Mouse (Mus musculus) forebrain, postnatal 0 days (tissue): ENCODE results near the gene Rprd1b. TPM values are rescaled to one million over a fixed set of nuclear protein-coding genes. Genes with fewer than 3 reads are reported as not detected.

Experiments
- ATAC-seq: fragments of 200-750 bp; cut with Nextera tagmentation; 2 replicates; pipeline ENCODE4 v1.8.0; 2017; ENCODE audit warnings: mild to moderate bottlenecking, moderate library complexity
- DNase-seq: peaks from one replicate; pipeline ENCODE4 v3.0.0-alpha.2; 2015
- H3K27ac ChIP-seq: fragments of 300-500 bp; sonication (generic); 2 replicates; pipeline ENCODE4 v1.5.1; 2014; ENCODE audit warnings: low read depth, mild to moderate bottlenecking, antibody characterized with exemption, low read length, moderate library complexity, mixed read lengths
- H3K27me3 ChIP-seq: fragments of 300-500 bp; sonication (generic); 2 replicates; pipeline ENCODE4 v1.6.1; 2014; ENCODE audit warnings: mild to moderate bottlenecking, low read length, mixed read lengths; ENCODE audit not compliant: insufficient read depth
- H3K36me3 ChIP-seq: fragments of 300-500 bp; sonication (generic); 2 replicates; pipeline ENCODE4 v1.6.1; 2014; ENCODE audit warnings: mild to moderate bottlenecking, moderate library complexity; ENCODE audit not compliant: insufficient read depth
- H3K4me1 ChIP-seq: fragments of 300-500 bp; sonication (generic); 2 replicates; pipeline ENCODE4 v1.6.1; 2014; ENCODE audit warnings: antibody characterized with exemption; ENCODE audit not compliant: insufficient read depth
- H3K4me2 ChIP-seq: fragments of 300-500 bp; sonication (generic); 2 replicates; pipeline ENCODE4 v1.6.1; 2014; ENCODE audit warnings: low read depth, mild to moderate bottlenecking, moderate library complexity
- H3K4me3 ChIP-seq: fragments of 300-500 bp; sonication (generic); 2 replicates; pipeline ENCODE4 v1.5.1; 2014; ENCODE audit warnings: low read depth, low read length, mixed read lengths
- H3K9ac ChIP-seq: fragments of 300-500 bp; sonication (generic); 2 replicates; pipeline ENCODE4 v1.6.1; 2014; ENCODE audit warnings: mild to moderate bottlenecking
- H3K9me3 ChIP-seq: fragments of 300-500 bp; sonication (generic); 2 replicates; pipeline ENCODE4 v1.6.1; 2016; ENCODE audit warnings: low read length
- CTCF ChIP-seq: sonication (generic); IDR thresholded peaks from 2 replicates; pipeline ENCODE4 v1.5.1; 2016; ENCODE audit warnings: antibody characterized with exemption, control low read depth, low read depth
- whole genome bisulfite sequencing: fragments of 180-500 bp; shearing (Covaris S2); extraction: QIAGEN DNeasy Blood & Tissue Kit; methylation state at CpG from one replicate; pipeline ENCODE4 v1.1.7; 2014; 5-methylcytosine and 5-hydroxymethylcytosine counted together
- polyA plus RNA-seq: library from polyadenylated mRNA; unstranded; fragments of >200 nt; fragmentation: Nextera tagmentation; extraction: Ambion mirVana; gene quantifications from 2 replicates; pipeline ENCODE4 v1.2.1, GENCODE M21; 2015
- total RNA-seq: library from RNA; depleted of rRNA; stranded (reverse); fragments of >200 nt; gene quantifications from 2 replicates; pipeline ENCODE4 v1.2.3, GENCODE M21; 2014

Rprd1b gene
- total and polyA plus RNA-seq, 2 experiments from 2014 or later = 18.8 to 61.3 TPM

DNA sequence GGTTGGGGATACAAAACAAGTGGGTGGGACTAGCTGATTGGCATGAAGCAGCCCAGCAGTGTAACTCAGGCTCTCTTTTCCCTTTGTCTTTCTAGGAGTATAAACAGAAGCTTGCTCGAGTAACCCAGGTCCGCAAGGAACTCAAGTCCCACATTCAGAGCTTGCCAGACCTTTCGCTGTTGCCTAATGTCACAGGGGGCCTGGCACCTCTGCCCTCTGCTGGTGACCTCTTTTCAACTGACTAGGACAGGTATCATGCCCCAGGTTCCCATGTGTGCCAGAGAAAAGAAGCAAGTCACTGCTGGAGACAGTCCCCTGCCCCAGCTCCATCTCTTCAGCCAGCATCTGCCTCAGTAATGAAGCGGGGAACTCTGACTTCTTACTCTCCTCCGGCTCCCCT is 46.5 kb downstream of the Rprd1b start:
- no peak for TF ChIP-seq CTCF
- Histone ChIP-seq H3K27ac (no peak overlapping the region), H3K9ac (no peak overlapping the region), H3K9me3 (no peaks in the 10 kb centered on the region), H3K4me3 (no peak overlapping the region), H3K4me2 (no peak overlapping the region), H3K27me3 (no peaks in the 10 kb centered on the region), H3K4me1 (no peaks in the 10 kb centered on the region), H3K36me3 (peaks cover 53% of the 10 kb centered on the region)
- ATAC-seq (no peak), DNase-seq (no peak)
- 80% methylated on average over 5 of the region's 5 CpGs for WGBS

DNA sequence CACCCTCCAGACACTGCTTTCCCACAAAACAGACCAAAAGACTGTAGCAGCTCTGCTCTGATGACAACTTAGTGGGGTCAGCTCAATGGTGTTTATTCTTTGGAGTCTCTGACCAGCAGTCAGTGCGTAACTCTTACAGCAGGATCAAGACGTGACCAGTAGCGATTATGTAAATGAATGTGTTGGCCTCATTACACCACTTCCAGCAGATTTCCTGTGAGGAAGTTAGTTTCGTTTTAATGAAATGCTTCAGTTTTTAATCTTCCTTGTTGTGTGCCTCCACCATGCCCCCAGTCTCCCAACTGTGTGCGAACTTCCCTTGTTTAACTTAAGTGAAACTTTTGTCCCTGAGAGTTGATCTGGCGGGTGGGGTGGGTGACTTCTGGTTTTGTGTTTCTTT is 48.4 kb downstream of the Rprd1b start:
- no peak overlapping the region for H3K9ac ChIP-seq
- no peak overlapping the region for H3K27ac ChIP-seq
- WGBS = 78% methylated on average over 6 of the region's 6 CpGs
- no peaks in the 10 kb centered on the region for H3K27me3 ChIP-seq
- no peak overlapping the region for H3K4me2 ChIP-seq
- ATAC-seq (no peak), DNase-seq (no peak)
- H3K4me3 ChIP-seq = no peak overlapping the region
- no peaks in the 10 kb centered on the region for H3K9me3 ChIP-seq
- no peaks in the 10 kb centered on the region for H3K4me1 ChIP-seq
- H3K36me3 ChIP-seq = peaks cover 44% of the 10 kb centered on the region
- no peak for TF ChIP-seq CTCF

DNA sequence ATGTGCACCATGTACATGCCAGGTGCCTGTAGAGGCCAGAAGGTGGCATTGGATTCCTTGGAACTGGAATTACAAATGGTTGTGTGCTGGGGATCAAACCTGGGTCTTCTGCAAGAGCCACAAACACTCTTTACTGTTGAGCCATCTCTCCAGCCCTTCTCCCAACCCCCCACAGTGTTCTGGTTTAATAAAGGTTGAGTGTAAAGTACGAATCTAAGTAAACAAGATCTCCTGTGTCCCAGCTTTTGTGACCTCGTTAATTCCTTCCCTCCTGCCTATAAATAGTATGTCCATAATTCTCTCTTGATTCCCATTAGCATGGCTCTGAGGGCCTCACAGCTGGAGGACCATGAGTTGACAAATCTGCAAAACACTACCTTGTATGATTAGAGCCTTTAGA is 49.7 kb downstream of the Rprd1b start:
- Histone ChIP-seq H3K4me3 (no peak overlapping the region), H3K4me2 (no peak overlapping the region), H3K9ac (no peak overlapping the region), H3K4me1 (no peaks in the 10 kb centered on the region), H3K9me3 (no peaks in the 10 kb centered on the region), H3K27ac (no peak overlapping the region), H3K36me3 (peaks cover 34% of the 10 kb centered on the region), H3K27me3 (no peaks in the 10 kb centered on the region)
- DNase-seq (no peak), ATAC-seq (no peak)
- 34% methylated on average over 2 of the region's 2 CpGs for WGBS
- TF ChIP-seq CTCF = no peak

DNA sequence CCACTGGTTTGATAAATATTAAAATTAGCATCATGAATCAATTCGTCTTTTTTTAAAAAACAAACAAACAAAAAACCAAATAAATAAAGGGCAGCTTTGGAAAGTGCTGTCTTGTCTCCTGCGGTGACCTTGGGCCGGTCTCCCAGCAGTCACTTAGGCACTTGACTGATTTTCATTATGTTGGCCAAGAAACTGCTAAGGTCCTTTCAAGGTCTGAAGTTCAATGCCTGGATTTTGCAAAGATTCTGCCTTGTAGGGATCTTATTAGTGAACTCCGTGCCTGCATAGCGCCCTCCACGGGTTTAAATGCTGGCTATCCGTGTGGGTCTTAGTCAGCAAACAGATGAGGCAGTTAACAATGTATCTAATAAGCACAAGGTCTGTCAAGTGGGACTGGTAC is 50.7 kb downstream of the Rprd1b start:
- no peaks in the 10 kb centered on the region for H3K9me3 ChIP-seq
- H3K4me3 ChIP-seq = no peak overlapping the region
- H3K36me3 ChIP-seq = peaks cover 25% of the 10 kb centered on the region
- no peak overlapping the region for H3K4me2 ChIP-seq
- ATAC-seq (no peak), DNase-seq (no peak)
- H3K4me1 ChIP-seq = no peaks in the 10 kb centered on the region
- H3K27me3 ChIP-seq = no peaks in the 10 kb centered on the region
- no peak overlapping the region for H3K27ac ChIP-seq
- no peak for TF ChIP-seq CTCF
- no peak overlapping the region for H3K9ac ChIP-seq
- 62% methylated on average over 7 of the region's 7 CpGs for WGBS

DNA sequence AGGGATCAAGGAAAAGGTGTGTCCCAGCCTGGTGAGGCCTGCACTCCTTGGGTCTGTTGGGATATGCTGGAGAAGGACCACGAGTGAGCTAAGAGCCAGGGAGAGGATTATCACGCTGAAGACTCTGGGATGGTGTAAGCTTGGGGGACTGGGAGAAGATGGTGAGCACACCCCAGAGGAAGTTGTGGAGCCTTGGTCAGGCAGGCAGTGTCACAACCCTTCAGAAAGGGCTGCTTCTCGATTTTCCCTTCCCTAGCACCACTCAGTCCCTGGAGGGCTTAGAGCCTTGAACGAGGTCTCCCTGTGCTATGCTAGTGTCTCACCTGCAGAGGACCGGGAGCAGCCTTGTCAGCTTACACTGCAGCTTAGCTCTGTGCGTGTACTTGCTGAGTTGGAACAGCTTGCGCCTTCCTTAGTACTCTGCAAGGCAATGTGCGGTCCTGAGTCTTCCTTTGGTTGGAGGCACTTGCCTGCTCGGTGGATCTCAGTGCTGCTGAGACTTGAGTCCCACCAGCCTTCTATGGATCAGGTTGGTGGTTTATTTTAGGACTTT is 51.6 kb downstream of the Rprd1b start:
- ATAC-seq = peak; percentile 81
- Histone ChIP-seq H3K4me1 (no peaks in the 10 kb centered on the region), H3K9ac (no peak overlapping the region), H3K27ac (no peak overlapping the region), H3K4me2 (no peak overlapping the region), H3K27me3 (no peaks in the 10 kb centered on the region), H3K4me3 (no peak overlapping the region), H3K36me3 (peaks cover 19% of the 10 kb centered on the region), H3K9me3 (no peaks in the 10 kb centered on the region)
- 60% methylated on average over 9 of the region's 9 CpGs for WGBS
- DNase-seq = peak; percentile 27
- peak; percentile 46 for TF ChIP-seq CTCF

DNA sequence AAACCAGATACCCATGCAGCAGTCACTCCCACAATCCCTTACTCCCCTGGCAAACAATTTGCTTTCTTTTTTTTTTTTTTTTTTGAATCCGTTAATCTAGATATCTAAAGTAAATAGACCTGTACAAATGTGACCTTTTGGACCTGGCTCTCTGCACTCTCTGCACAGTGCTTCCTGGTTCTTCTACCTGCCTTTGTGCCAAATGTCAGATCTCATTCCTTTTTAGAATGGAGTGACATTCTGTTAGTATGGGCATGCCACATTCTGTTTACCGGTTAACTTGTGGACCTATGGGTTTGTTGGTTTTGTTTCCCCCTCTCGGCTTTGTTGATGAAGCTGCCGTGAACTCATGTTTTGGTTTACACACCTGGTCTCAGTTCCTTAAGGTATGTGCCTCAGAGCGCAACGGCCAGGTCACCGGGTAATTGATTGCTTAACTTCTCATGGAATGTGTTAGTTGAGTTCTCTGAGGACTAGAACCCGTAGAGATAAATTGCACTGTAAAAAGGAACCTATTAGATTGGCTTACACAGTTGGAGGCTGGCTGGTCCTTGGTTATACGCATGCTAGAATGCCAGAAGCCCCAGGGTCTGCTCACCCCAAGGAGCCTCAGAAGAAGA is 52.4 kb downstream of the Rprd1b start:
- H3K4me2 ChIP-seq = no peak overlapping the region
- ATAC-seq (no peak), DNase-seq (no peak)
- no peaks in the 10 kb centered on the region for H3K9me3 ChIP-seq
- H3K9ac ChIP-seq = no peak overlapping the region
- no peaks in the 10 kb centered on the region for H3K4me1 ChIP-seq
- 93% methylated on average over 9 of the region's 9 CpGs for WGBS
- no peak overlapping the region for H3K4me3 ChIP-seq
- H3K27me3 ChIP-seq = no peaks in the 10 kb centered on the region
- H3K27ac ChIP-seq = no peak overlapping the region
- TF ChIP-seq CTCF = no peak
- H3K36me3 ChIP-seq = peaks cover 12% of the 10 kb centered on the region

DNA sequence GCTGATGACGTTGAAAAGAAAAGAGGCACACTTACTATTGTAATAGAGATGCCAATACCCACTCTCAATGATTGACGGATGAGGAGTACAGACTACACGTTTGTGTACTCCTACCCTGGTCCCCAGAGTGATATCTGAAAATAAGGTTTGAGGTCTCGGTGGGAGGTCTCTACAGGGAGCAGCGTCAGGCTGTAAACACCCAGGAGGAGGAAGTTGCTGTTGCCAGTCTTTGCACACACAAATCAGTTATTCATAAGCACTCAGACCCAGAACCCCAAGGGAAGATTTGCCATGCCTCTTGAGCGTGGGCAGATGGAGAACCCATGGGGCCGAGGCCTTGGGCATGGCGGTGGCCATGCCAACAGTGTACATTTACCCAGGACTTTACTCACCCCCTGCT is 56.2 kb downstream of the Rprd1b start:
- no peak for TF ChIP-seq CTCF
- H3K4me1 ChIP-seq = no peaks in the 10 kb centered on the region
- no peak overlapping the region for H3K27ac ChIP-seq
- H3K9ac ChIP-seq = no peak overlapping the region
- H3K27me3 ChIP-seq = no peaks in the 10 kb centered on the region
- H3K4me3 ChIP-seq = no peak overlapping the region
- 54% methylated on average over 8 of the region's 8 CpGs for WGBS
- ATAC-seq = no peak
- no peak overlapping the region for H3K4me2 ChIP-seq
- H3K36me3 ChIP-seq = no peaks in the 10 kb centered on the region
- no peaks in the 10 kb centered on the region for H3K9me3 ChIP-seq
- DNase-seq = no peak

DNA sequence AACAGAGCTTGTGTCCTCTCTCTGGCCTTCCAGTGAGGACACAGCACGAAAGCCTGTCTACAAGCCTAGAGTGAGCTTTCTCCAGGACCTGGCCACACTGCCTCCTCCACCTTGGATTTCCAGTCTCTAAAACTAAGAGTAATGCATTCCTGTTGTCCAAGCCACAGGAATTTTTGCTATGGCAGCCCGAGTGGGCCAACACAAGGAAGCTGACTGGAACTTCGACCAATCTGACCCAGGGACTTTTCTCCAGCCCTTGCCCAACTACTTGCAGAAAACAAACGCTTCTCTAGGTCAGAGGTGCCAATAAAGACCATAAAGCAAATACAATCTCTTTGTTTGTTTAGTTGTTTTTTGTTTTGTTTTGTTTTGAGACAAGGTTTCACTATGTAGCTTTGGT is 61.8 kb downstream of the Rprd1b start:
- no peak overlapping the region for H3K4me2 ChIP-seq
- no peaks in the 10 kb centered on the region for H3K9me3 ChIP-seq
- H3K9ac ChIP-seq = no peak overlapping the region
- H3K27ac ChIP-seq = no peak overlapping the region
- no peak for DNase-seq
- no peaks in the 10 kb centered on the region for H3K36me3 ChIP-seq
- TF ChIP-seq CTCF = no peak
- ATAC-seq = no peak
- H3K4me3 ChIP-seq = no peak overlapping the region
- no peaks in the 10 kb centered on the region for H3K27me3 ChIP-seq
- no peaks in the 10 kb centered on the region for H3K4me1 ChIP-seq
- WGBS = 87% methylated on average over 4 of the region's 4 CpGs
